Mouse (Mus musculus) C2C12 (cell line): ENCODE data around the gene Snta1. TPM values are rescaled to one million over a fixed set of nuclear protein-coding genes. Genes with fewer than 3 reads are reported as not detected.

Experiments used
- H3K27me3 ChIP-seq: one replicate; pipeline ENCODE4 v1.6.1; 2011; ENCODE audit not compliant: control insufficient read depth, insufficient read depth, insufficient read length
- H3K36me3 ChIP-seq: one replicate; pipeline ENCODE4 v1.6.1; 2011; ENCODE audit not compliant: control insufficient read depth, insufficient read depth
- H3K4me3 ChIP-seq: one replicate; pipeline ENCODE4 v1.5.1; 2011; ENCODE audit warnings: mild to moderate bottlenecking, control low read depth; ENCODE audit not compliant: poor library complexity, insufficient read depth, severe bottlenecking
- H3K79me2 ChIP-seq: one replicate; pipeline ENCODE4 v1.6.1; 2011; ENCODE audit not compliant: control insufficient read depth, insufficient read depth
- H3K79me3 ChIP-seq: one replicate; pipeline ENCODE4 v1.6.1; 2011; ENCODE audit warnings: low read depth, control low read depth
- H3ac ChIP-seq: one replicate; pipeline ENCODE3; 2011; ENCODE audit warnings: low read depth; ENCODE audit not compliant: control insufficient read depth, insufficient read length
- CEBPB ChIP-seq: IDR thresholded peaks from one replicate; pipeline ENCODE4 v1.6.1; 2011; ENCODE audit warnings: low read depth, mild to moderate bottlenecking, control low read depth, moderate library complexity
- CTCF ChIP-seq: IDR thresholded peaks from one replicate; pipeline ENCODE4 v1.5.1; 2011; ENCODE audit not compliant: control insufficient read depth, insufficient read depth, insufficient read length
- FOSL1 ChIP-seq: IDR thresholded peaks from one replicate; pipeline ENCODE4 v1.8.0; 2011; ENCODE audit warnings: mild to moderate bottlenecking, low read length; ENCODE audit not compliant: poor library complexity, insufficient read depth, severe bottlenecking
- MAX ChIP-seq: IDR thresholded peaks from one replicate; pipeline ENCODE4 v1.6.1; 2011; ENCODE audit warnings: mild to moderate bottlenecking, control low read depth
- MYOD1 ChIP-seq: IDR thresholded peaks from one replicate; pipeline ENCODE4 v1.6.1; 2011; ENCODE audit warnings: low read depth; ENCODE audit not compliant: control insufficient read depth, insufficient read length
- MYOG ChIP-seq: IDR thresholded peaks from one replicate; pipeline ENCODE4 v1.6.1; 2011; ENCODE audit not compliant: control insufficient read depth, insufficient read length; ENCODE audit errors: extremely low read depth
- USF1 ChIP-seq: IDR thresholded peaks from one replicate; pipeline ENCODE4 v1.6.1; 2011; ENCODE audit warnings: low read depth, mild to moderate bottlenecking, control low read depth, moderate library complexity
- polyA plus RNA-seq: library from polyadenylated mRNA; unstranded; fragments of >200 nt; fragmentation: generic; extraction: Trizol; gene quantifications from one replicate; pipeline ENCODE4 v1.2.1, GENCODE M21; 2012; ENCODE audit warnings: missing spikeins

Snta1 gene
- polyA plus RNA-seq, 1 experiment: 28.5 TPM

DNA sequence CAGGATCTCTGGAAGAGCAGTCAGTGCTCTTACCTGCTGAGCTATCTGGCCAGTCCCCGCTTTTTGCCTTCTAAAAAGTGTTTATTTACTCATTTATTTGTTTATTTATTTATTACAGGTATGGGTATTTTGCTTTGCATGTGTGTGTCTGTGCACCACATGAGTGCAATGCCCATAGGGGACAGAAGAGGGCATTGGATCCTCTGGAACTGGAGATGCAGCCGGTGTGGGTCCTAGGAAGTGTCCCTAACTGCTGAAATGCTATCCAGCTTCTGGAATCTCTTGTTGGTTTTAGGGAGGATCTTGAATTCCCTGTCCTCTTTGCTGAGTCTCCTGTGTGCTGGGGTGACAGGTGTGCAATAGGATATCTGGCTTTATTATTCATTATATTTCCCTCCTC is 45.1 kb upstream of the Snta1 start:
- H3K79me2 ChIP-seq: peaks cover 100% of the 10 kb centered on the region

DNA sequence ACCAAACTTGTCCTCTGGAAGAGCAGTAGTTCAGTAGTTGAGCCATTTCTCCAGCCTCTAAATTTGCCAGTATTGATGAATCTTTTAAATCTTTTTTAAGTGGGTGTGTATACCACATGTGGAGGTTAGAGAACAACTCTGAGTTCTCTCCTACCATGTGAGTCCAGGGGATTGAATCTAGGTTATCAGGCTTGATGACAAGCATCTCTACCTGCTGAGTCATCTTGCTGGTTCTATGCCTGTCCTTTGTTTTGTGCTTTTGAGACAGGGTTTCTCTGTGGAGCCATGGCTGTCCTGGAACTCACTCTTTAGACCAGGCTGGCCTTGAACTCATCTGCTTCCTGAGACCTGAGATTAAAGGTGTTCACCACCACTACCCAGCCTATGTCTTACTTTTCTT is 40.7 kb upstream of the Snta1 start:
- H3ac ChIP-seq: no peak overlapping the region
- TF ChIP-seq CEBPB (no peak), MYOG (no peak), MYOD1 (no peak), FOSL1 (no peak)
- H3K79me2 ChIP-seq: peaks cover 100% of the 10 kb centered on the region

More for the DNA sequence above, 45.1 kb upstream of the Snta1 start:
- H3K4me3 ChIP-seq: no peak overlapping the region
- TF ChIP-seq USF1: no peak
- TF ChIP-seq MYOD1: no peak
- no peak for TF ChIP-seq CEBPB
- no peak for TF ChIP-seq MYOG
- no peak for TF ChIP-seq MAX
- TF ChIP-seq CTCF: no peak
- no peak for TF ChIP-seq FOSL1
- no peaks in the 10 kb centered on the region for H3K27me3 ChIP-seq
- H3K36me3 ChIP-seq: peaks cover 2% of the 10 kb centered on the region
- no peak overlapping the region for H3ac ChIP-seq
- peaks cover 71% of the 10 kb centered on the region for H3K79me3 ChIP-seq

DNA sequence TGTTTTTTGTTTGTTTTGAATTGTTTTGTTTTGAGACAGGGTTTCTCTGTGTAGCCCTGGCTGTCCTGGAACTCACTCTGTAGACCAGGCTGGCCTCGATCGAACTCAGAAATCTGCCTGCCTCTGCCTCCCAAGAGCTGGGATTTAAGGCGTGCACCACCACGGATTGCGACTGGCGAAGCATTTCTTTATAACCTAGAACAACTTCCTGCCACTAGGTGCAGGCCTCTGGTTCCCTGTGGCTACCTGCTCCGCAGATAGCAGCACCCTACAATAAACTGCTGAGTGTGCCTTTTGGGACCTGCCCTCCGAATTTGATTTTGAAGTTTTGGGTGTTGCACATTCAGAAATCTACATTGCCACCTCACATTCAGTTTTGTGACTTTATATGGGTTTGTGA is 39.9 kb upstream of the Snta1 start:
- Histone ChIP-seq H3K4me3 (no peak overlapping the region), H3K79me3 (peaks cover 86% of the 10 kb centered on the region), H3K79me2 (peaks cover 100% of the 10 kb centered on the region), H3ac (no peak overlapping the region), H3K27me3 (no peaks in the 10 kb centered on the region), H3K36me3 (peaks cover 4% of the 10 kb centered on the region)
- TF ChIP-seq MYOG (no peak), CEBPB (no peak), FOSL1 (no peak), CTCF (no peak), MAX (no peak), USF1 (no peak), MYOD1 (no peak)

More for the DNA sequence above, 40.7 kb upstream of the Snta1 start:
- Histone ChIP-seq H3K36me3 (peaks cover 4% of the 10 kb centered on the region), H3K4me3 (no peak overlapping the region), H3K79me3 (peaks cover 85% of the 10 kb centered on the region), H3K27me3 (no peaks in the 10 kb centered on the region)

- H3K27me3 ChIP-seq: no peaks in the 10 kb centered on the region
- H3K79me2 ChIP-seq: peaks cover 91% of the 10 kb centered on the region
- TF ChIP-seq CTCF (no peak), FOSL1 (no peak), MYOG (no peak), MYOD1 (no peak), MAX (no peak), USF1 (no peak), CEBPB (no peak)
- H3K36me3 ChIP-seq: peaks cover 7% of the 10 kb centered on the region
- no peak overlapping the region for H3ac ChIP-seq
- peaks cover 84% of the 10 kb centered on the region for H3K79me3 ChIP-seq
- H3K4me3 ChIP-seq: no peak overlapping the region
Measured at GRCm38 (mm10) chr2:154440453-154440852, 32.6 kb upstream of the Snta1 start.

DNA sequence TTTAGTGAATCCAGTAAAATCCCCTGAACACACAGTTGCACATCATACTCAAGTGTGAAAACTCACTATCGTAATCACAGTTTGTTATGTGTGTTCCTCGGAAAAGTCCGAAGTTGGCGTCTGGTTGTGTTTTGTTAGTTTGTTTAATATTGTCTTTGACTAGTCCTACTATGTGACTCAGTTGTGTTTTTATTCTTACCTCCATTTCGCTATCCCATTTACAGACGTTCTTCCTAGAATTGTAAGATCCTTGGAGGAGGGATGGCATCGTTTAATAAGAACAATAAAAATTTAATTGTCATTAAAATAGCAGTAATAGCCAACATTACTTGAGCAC is 29.3 kb upstream of the Snta1 start:
- H3K79me3 ChIP-seq: peaks cover 52% of the 10 kb centered on the region
- H3K27me3 ChIP-seq: no peaks in the 10 kb centered on the region
- peak overlapping the region; percentile 77 for H3K4me3 ChIP-seq
- H3K79me2 ChIP-seq: peaks cover 58% of the 10 kb centered on the region
- peak overlapping the region; percentile 87 for H3ac ChIP-seq
- H3K36me3 ChIP-seq: peaks cover 7% of the 10 kb centered on the region
- no peak for TF ChIP-seq FOSL1
- no peak for TF ChIP-seq USF1
- no peak for TF ChIP-seq MYOG
- TF ChIP-seq MAX: no peak
- no peak for TF ChIP-seq MYOD1
- TF ChIP-seq CEBPB: no peak
- no peak for TF ChIP-seq CTCF

GRCm38 (mm10) chr2:154436458-154437190 is 28.7 kb upstream of the Snta1 start, which contains the start of gene Cbfa2t2:
Cbfa2t2 (plus strand) TSS chr2:154436481.
- peak within 1 kb of the TSS; percentile 77 for H3K4me3 ChIP-seq
- no peak for TF ChIP-seq USF1
- TF ChIP-seq FOSL1: no peak
- no peak for TF ChIP-seq MYOG
- TF ChIP-seq CTCF: no peak
- TF ChIP-seq MYOD1: no peak

More at GRCm38 (mm10) chr2:154436458-154437190, 28.7 kb upstream of the Snta1 start, which contains the start of gene Cbfa2t2:
- Histone ChIP-seq H3K27me3 (no peaks in the 10 kb centered on the region), H3ac (peak within 1 kb of the TSS; percentile 87), H3K79me2 (peaks cover 53% of the 10 kb centered on the region), H3K36me3 (peaks cover 7% of the 10 kb centered on the region), H3K79me3 (peaks cover 47% of the 10 kb centered on the region)
